Mouse (Mus musculus): ENCODE data around the gene Calcrl.

Gene Calcrl

DNA sequence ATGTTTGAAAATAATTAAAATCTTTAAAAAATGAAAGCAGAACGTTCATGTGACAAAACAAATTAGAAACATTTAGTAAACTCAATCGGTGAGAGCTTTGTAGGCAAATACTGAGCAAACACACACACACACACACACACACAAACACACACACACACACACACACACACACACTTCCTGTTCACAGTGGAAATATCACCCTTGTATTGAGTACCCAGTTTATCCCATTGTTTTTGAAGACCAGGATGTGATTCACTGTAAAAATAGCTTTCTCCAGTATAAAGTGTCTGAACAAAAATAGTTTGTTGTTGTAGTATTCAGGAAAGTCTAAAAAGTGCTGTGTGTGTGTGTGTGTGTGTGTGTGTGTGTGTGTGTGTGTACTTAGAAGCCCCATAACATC lies 130.1 kb downstream of the Calcrl start:
- no peak for DNase-seq

- no peak for DNase-seq
These were observed 130.6 kb downstream of the Calcrl start for GRCm38 (mm10) chr2:84294611-84295010.

- no peak for DNase-seq
These were observed 132.7 kb downstream of the Calcrl start for GRCm38 (mm10) chr2:84292351-84293000.

DNA sequence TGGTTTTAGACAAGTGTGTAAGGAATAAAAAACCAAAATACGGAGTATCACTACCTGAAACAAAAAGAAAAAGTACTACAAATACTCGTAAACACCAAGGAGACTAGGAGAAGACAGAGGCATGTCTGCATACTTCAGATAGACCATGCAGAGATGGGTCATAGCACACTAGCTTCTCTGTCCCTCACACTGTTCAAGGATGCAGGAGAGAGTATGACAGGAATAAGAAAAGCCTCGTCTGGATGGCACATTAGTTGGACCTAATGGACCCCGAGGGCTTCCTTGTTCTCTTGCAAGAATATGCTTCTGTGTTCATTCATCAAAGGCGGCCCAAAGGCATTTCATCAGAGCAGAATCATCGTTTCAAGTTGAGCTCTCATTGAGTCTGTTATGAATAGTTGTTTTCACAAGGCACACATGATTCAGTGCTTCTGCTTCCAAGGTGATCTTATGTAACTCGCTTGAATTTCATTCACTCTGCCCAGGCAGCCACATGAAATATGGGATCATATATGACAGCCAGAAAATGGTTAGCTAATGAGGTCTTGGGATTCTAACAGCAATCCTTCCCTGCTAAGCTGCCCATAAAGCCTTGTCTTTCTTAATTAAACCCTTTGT lies 136.2 kb downstream of the Calcrl start:
- no peak for DNase-seq

Data from thymus, adult 18-20 months (tissue).